Mouse (Mus musculus): ENCODE results near the gene Zswim3.

GRCm38 (mm10) chr2:164817206-164817605 lies 12.3 kb downstream of the Zswim3 start:
- TF ChIP-seq CTCF (IDR thresholded peaks at IDR 0.05; ENCODE audit: borderline replicate concordance, insufficient read depth, low read depth, low read length), result no peak
- no peak for TF ChIP-seq POLR2A (IDR thresholded peaks at IDR 0.05; ENCODE audit: borderline replicate concordance, insufficient read depth, low read length)

Measured in cerebellum, adult 2 months (tissue).